Mouse (Mus musculus): ENCODE measurements around the gene Smim17.
"Not testable (repeated sequence)": the region's sequence is repeated elsewhere in the genome, so short reads cannot be mapped to it uniquely, and the experiment has no call there.

The Smim17 gene

GRCm38 (mm10) chr7:6414626-6415441 is 16.3 kb downstream of the Smim17 start:
- DNase-seq (ENCODE audit: low read depth in 2 of 2, low spot score in 2 of 2): no peak

- DNase-seq (ENCODE audit: low read depth in 2 of 2, low spot score in 2 of 2): no peak
These were observed 16.9 kb downstream of the Smim17 start for GRCm38 (mm10) chr7:6415442-6415787.

- no peak for DNase-seq (ENCODE audit: low read depth in 2 of 2, low spot score in 2 of 2)
These were observed 21.4 kb downstream of the Smim17 start for GRCm38 (mm10) chr7:6419894-6420293.

- DNase-seq (ENCODE audit: low read depth in 2 of 2, low spot score in 2 of 2): no peak
These were observed 30.9 kb downstream of the Smim17 start for GRCm38 (mm10) chr7:6429381-6429780.

- peak; percentile 6 to 27 for DNase-seq (ENCODE audit: low read depth in 2 of 2, low spot score in 2 of 2)
These were observed 31.8 kb downstream of the Smim17 start for GRCm38 (mm10) chr7:6430342-6430741.

- no peak for DNase-seq (ENCODE audit: low read depth in 2 of 2, low spot score in 2 of 2)
These were observed 39.9 kb downstream of the Smim17 start, which contains the start of gene Olfr1344 for GRCm38 (mm10) chr7:6438388-6438787. Gene Olfr1344 (plus strand): TSS chr7:6438688.

GRCm38 (mm10) chr7:6441173-6441572 is 42.7 kb downstream of the Smim17 start:
- no peak for DNase-seq (ENCODE audit: low read depth in 2 of 2, low spot score in 2 of 2)

GRCm38 (mm10) chr7:6447771-6448170 is 49.3 kb downstream of the Smim17 start:
- DNase-seq (ENCODE audit: low read depth in 2 of 2, low spot score in 2 of 2): no peak

GRCm38 (mm10) chr7:6455868-6456267 is 57.4 kb downstream of the Smim17 start, which contains the start of gene Olfr1336:
Gene Olfr1336 (plus strand): TSS chr7:6456168.
- no peak for DNase-seq (ENCODE audit: low read depth in 2 of 2, low spot score in 2 of 2)

- no peak for DNase-seq (ENCODE audit: low read depth in 2 of 2, low spot score in 2 of 2)
These were observed 57.9 kb downstream of the Smim17 start for GRCm38 (mm10) chr7:6456399-6456798.

- DNase-seq (ENCODE audit: low read depth in 2 of 2, low spot score in 2 of 2): no peak
These were observed 68.4 kb downstream of the Smim17 start, which contains the start of gene Olfr1346 for GRCm38 (mm10) chr7:6466951-6467350. Gene Olfr1346 (plus strand): TSS chr7:6467101.

- not testable (repeated sequence) for DNase-seq (ENCODE audit: low read depth in 2 of 2, low spot score in 2 of 2)
These were observed 79.1 kb downstream of the Smim17 start for GRCm38 (mm10) chr7:6477633-6478032.
